Mouse (Mus musculus) hindbrain, embryonic 15.5 days (tissue): Measurements from ENCODE around the gene Plekhm1. TPM values are rescaled to one million over a fixed set of nuclear protein-coding genes. Genes with fewer than 3 reads are reported as not detected.

Source experiments
- ATAC-seq: fragments of 200-750 bp; cut with Nextera tagmentation; 2 replicates; pipeline ENCODE4 v1.8.0; 2017; ENCODE audit warnings: low read depth, moderate number of reproducible peaks, moderate TSS enrichment; ENCODE audit not compliant: low FRiP score
- H3K27ac ChIP-seq: fragments of 300-500 bp; sonication (generic); replicated peaks from 2 replicates; pipeline ENCODE4 v1.5.1; 2015; ENCODE audit warnings: mild to moderate bottlenecking, inconsistent platforms
- H3K27me3 ChIP-seq: fragments of 300-500 bp; sonication (generic); 2 replicates; pipeline ENCODE4 v1.6.1; 2015; ENCODE audit warnings: control low read depth, inconsistent platforms
- H3K36me3 ChIP-seq: fragments of 300-500 bp; sonication (generic); 2 replicates; pipeline ENCODE4 v1.6.1; 2015; ENCODE audit warnings: control low read depth, inconsistent platforms
- H3K4me1 ChIP-seq: fragments of 300-500 bp; sonication (generic); replicated peaks from 2 replicates; pipeline ENCODE4 v1.6.1; 2015; ENCODE audit warnings: control low read depth, inconsistent platforms
- H3K4me2 ChIP-seq: fragments of 300-500 bp; sonication (generic); 2 replicates; pipeline ENCODE4 v1.6.1; 2015; ENCODE audit warnings: moderate library complexity, mild to moderate bottlenecking, inconsistent platforms
- H3K4me3 ChIP-seq: fragments of 300-500 bp; sonication (generic); 2 replicates; pipeline ENCODE4 v1.5.1; 2015; ENCODE audit warnings: mild to moderate bottlenecking, inconsistent platforms
- H3K9ac ChIP-seq: fragments of 300-500 bp; sonication (generic); 2 replicates; pipeline ENCODE4 v1.6.1; 2015; ENCODE audit warnings: inconsistent platforms
- H3K9me3 ChIP-seq: fragments of 300-500 bp; sonication (generic); 2 replicates; pipeline ENCODE4 v1.6.1; 2016; ENCODE audit warnings: control low read depth, inconsistent platforms
- WGBS: fragments of 180-500 bp; shearing (Covaris S2); methylation state at CpG from one replicate; pipeline ENCODE4 v1.1.7; 2015; 5-methylcytosine and 5-hydroxymethylcytosine counted together
- polyA plus RNA-seq: library from polyadenylated mRNA; unstranded; fragments of >200 nt; fragmentation: Nextera tagmentation; extraction: Ambion mirVana; gene quantifications from 2 replicates; pipeline ENCODE4 v1.2.1, GENCODE M21; 2015

The Plekhm1 gene
- polyA plus RNA-seq, 1 experiment from 2014 or later = 10.0 TPM

GRCm38 (mm10) chr11:103387870-103388526 lies 24.5 kb downstream of the Plekhm1 start:
- Histone ChIP-seq H3K4me1 (no peaks in the 10 kb centered on the region), H3K27me3 (no peaks in the 10 kb centered on the region), H3K9ac (no peak overlapping the region), H3K27ac (no peak overlapping the region), H3K9me3 (no peaks in the 10 kb centered on the region), H3K4me2 (no peak overlapping the region), H3K36me3 (peaks cover 16% of the 10 kb centered on the region), H3K4me3 (no peak overlapping the region)
- no peak for ATAC-seq
- 80% methylated on average over 7 of the region's 7 CpGs for WGBS

GRCm38 (mm10) chr11:103386827-103387226 lies 25.7 kb downstream of the Plekhm1 start:
- no peak overlapping the region for H3K4me2 ChIP-seq
- H3K4me1 ChIP-seq = no peaks in the 10 kb centered on the region
- H3K4me3 ChIP-seq = no peak overlapping the region
- WGBS = 92% methylated on average over 9 of the region's 9 CpGs
- no peak overlapping the region for H3K9ac ChIP-seq
- no peak for ATAC-seq
- peaks cover 14% of the 10 kb centered on the region; the same call in 1 of the 2 replicates for H3K36me3 ChIP-seq
- H3K9me3 ChIP-seq = no peaks in the 10 kb centered on the region
- H3K27ac ChIP-seq = no peak overlapping the region
- H3K27me3 ChIP-seq = no peaks in the 10 kb centered on the region

DNA sequence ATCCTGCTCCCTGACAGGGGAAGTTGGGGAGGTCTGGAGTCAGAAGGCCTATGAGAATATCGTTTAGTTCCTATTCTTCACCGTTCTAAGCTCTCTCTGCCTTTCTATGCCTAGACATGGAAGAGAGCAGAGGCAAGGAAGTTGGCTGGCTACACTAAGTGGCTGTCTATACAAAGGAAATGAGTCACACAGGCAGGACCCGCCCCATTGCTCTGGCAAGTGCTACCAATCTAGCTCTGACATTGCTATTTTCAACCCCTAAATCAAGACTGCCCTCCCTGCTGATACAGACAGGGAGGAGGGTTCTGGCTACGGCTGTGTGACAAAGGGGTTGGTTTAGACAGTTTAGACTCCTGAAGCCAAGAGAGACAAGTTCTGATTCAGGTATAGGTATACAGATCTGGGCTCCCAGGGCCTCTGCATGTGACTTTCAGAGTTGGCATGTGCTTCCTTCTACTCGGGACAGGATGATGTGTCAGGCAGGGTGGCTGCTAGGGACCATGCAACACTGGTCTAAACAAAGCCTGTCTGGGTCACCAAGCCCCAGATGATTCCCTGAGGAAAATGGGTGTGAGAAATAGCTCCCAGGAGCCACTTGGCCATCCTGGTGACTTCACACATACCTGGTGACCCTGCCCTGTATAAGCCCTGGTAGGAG lies 30.4 kb downstream of the Plekhm1 start:
- no peaks in the 10 kb centered on the region for H3K27me3 ChIP-seq
- 85% methylated on average over 5 of the region's 5 CpGs for WGBS
- peaks cover 24% of the 10 kb centered on the region for H3K36me3 ChIP-seq

DNA sequence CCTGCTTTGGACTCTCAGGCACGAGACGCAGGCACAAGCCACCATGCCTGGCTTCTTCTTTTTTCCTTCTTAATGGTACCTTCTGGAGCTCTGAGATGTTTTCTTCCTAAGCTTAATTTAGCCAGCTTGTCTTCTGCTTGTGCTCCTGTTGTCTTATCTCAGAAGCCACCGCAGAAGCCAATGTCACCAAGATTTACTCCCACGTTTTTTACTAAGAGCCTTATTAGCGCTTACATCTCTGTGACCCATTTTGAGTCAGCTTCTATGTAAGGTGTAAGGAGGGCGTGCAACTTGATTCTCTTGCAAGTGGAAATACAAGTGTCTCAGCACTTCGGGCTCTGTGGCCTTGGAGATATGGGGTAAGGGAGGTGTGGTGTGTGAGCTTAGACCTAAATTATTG lies 31.0 kb downstream of the Plekhm1 start:
- Histone ChIP-seq H3K36me3 (peaks cover 30% of the 10 kb centered on the region), H3K27me3 (no peaks in the 10 kb centered on the region), H3K27ac (no peak overlapping the region), H3K9me3 (no peaks in the 10 kb centered on the region), H3K9ac (no peak overlapping the region), H3K4me3 (no peak overlapping the region), H3K4me1 (no peaks in the 10 kb centered on the region), H3K4me2 (no peak overlapping the region)
- ATAC-seq = no peak
- WGBS = 96% methylated on average over 7 of the region's 7 CpGs

More for the DNA sequence above, 30.4 kb downstream of the Plekhm1 start:
- no peak for ATAC-seq
- no peak overlapping the region for H3K27ac ChIP-seq
- no peaks in the 10 kb centered on the region for H3K4me1 ChIP-seq
- no peaks in the 10 kb centered on the region for H3K9me3 ChIP-seq
- H3K9ac ChIP-seq = no peak overlapping the region
- no peak overlapping the region for H3K4me2 ChIP-seq
- H3K4me3 ChIP-seq = no peak overlapping the region

GRCm38 (mm10) chr11:103380460-103380859 lies 32.0 kb downstream of the Plekhm1 start:
- Histone ChIP-seq H3K27ac (no peak overlapping the region), H3K27me3 (no peaks in the 10 kb centered on the region), H3K9me3 (no peaks in the 10 kb centered on the region), H3K4me1 (no peaks in the 10 kb centered on the region), H3K36me3 (peaks cover 28% of the 10 kb centered on the region), H3K9ac (no peak overlapping the region), H3K4me3 (no peak overlapping the region), H3K4me2 (no peak overlapping the region)
- no peak for ATAC-seq
- 95% methylated on average over 5 of the region's 5 CpGs for WGBS

- 95% methylated on average over 6 of the region's 6 CpGs for WGBS
- Histone ChIP-seq H3K4me2 (no peak overlapping the region), H3K36me3 (peaks cover 36% of the 10 kb centered on the region)
Measured at GRCm38 (mm10) chr11:103378341-103378740, 34.1 kb downstream of the Plekhm1 start.

GRCm38 (mm10) chr11:103375772-103376171 lies 36.7 kb downstream of the Plekhm1 start:
- no peak for ATAC-seq
- H3K9ac ChIP-seq = no peak overlapping the region
- 85% methylated on average over 5 of the region's 5 CpGs for WGBS
- H3K4me3 ChIP-seq = no peak overlapping the region
- H3K4me1 ChIP-seq = peaks cover 7% of the 10 kb centered on the region; the same call in 1 of the 2 replicates
- H3K4me2 ChIP-seq = no peak overlapping the region
- no peaks in the 10 kb centered on the region for H3K27me3 ChIP-seq
- H3K9me3 ChIP-seq = no peaks in the 10 kb centered on the region
- peaks cover 41% of the 10 kb centered on the region for H3K36me3 ChIP-seq
- no peak overlapping the region for H3K27ac ChIP-seq

More at GRCm38 (mm10) chr11:103378341-103378740, 34.1 kb downstream of the Plekhm1 start:
- Histone ChIP-seq H3K4me1 (no peaks in the 10 kb centered on the region), H3K27ac (no peak overlapping the region), H3K27me3 (no peaks in the 10 kb centered on the region), H3K9me3 (no peaks in the 10 kb centered on the region), H3K4me3 (no peak overlapping the region), H3K9ac (no peak overlapping the region)
- ATAC-seq = no peak

- Histone ChIP-seq H3K4me3 (no peak overlapping the region), H3K9me3 (no peaks in the 10 kb centered on the region), H3K36me3 (peaks cover 41% of the 10 kb centered on the region), H3K27ac (no peak overlapping the region), H3K27me3 (no peaks in the 10 kb centered on the region), H3K4me1 (peaks cover 7% of the 10 kb centered on the region; the same call in 1 of the 2 replicates), H3K4me2 (no peak overlapping the region), H3K9ac (no peak overlapping the region)
- 78% methylated on average over 1 of the region's 1 CpGs for WGBS
- no peak for ATAC-seq
Measured at GRCm38 (mm10) chr11:103375258-103375657, 37.2 kb downstream of the Plekhm1 start.

- H3K27me3 ChIP-seq = no peaks in the 10 kb centered on the region
- H3K4me3 ChIP-seq = no peak overlapping the region
- H3K27ac ChIP-seq = no peak overlapping the region
- H3K9me3 ChIP-seq = no peaks in the 10 kb centered on the region
- 92% methylated on average over 9 of the region's 9 CpGs for WGBS
- H3K9ac ChIP-seq = no peak overlapping the region
- H3K4me1 ChIP-seq = peaks cover 7% of the 10 kb centered on the region; the same call in 1 of the 2 replicates
- H3K36me3 ChIP-seq = peaks cover 32% of the 10 kb centered on the region
- no peak overlapping the region for H3K4me2 ChIP-seq
- ATAC-seq = no peak
Measured at GRCm38 (mm10) chr11:103373922-103374321, 38.6 kb downstream of the Plekhm1 start.

DNA sequence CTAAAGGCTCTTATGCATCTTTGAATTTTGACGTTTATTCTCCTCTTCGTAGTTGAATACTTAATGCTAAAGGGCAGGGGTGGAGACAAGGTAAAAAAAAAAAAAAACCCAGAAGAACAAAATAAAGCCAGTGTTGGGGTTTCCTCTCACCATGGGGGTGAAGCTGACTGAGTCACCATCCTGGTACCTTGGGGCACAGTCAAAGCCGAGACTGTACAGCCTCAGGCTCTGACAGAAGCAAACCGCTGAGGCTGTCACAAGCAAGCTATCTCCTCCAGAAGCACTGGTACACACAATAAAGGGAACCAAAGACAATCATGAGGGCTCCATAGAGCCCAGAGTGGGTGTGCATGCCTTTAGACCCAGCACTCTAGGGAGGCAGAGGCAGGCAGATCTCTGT lies 39.9 kb downstream of the Plekhm1 start:
- Histone ChIP-seq H3K4me1 (peaks cover 7% of the 10 kb centered on the region; the same call in 1 of the 2 replicates), H3K9ac (no peak overlapping the region), H3K27ac (no peak overlapping the region), H3K27me3 (no peaks in the 10 kb centered on the region), H3K4me3 (no peak overlapping the region), H3K9me3 (no peaks in the 10 kb centered on the region), H3K4me2 (no peak overlapping the region), H3K36me3 (peaks cover 27% of the 10 kb centered on the region)
- no peak for ATAC-seq
- 89% methylated on average over 4 of the region's 4 CpGs for WGBS

GRCm38 (mm10) chr11:103372068-103372467 lies 40.4 kb downstream of the Plekhm1 start:
- Histone ChIP-seq H3K9me3 (no peaks in the 10 kb centered on the region), H3K9ac (no peak overlapping the region), H3K27me3 (no peaks in the 10 kb centered on the region), H3K36me3 (peaks cover 24% of the 10 kb centered on the region), H3K27ac (no peak overlapping the region), H3K4me3 (no peak overlapping the region), H3K4me1 (peaks cover 7% of the 10 kb centered on the region; the same call in 1 of the 2 replicates), H3K4me2 (no peak overlapping the region)
- no peak for ATAC-seq
- WGBS = 54% methylated on average over 3 of the region's 3 CpGs

DNA sequence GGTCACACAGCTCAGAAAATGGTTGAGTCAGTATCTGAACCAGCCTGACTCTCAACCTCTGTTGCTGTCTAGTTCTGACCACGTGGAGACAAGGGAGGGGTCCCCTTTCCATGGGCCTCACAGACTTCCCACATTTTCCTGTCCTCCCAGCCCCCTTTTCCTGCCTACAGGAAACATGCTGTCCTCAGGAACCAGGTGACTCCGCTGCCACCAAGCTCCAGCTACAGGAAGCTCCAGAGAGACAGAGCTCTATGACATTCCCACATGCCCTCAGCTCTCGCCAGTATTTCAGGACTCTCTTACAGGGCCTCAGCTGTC lies 41.3 kb downstream of the Plekhm1 start:
- 87% methylated on average over 3 of the region's 3 CpGs for WGBS
- Histone ChIP-seq H3K4me2 (no peak overlapping the region), H3K4me3 (no peak overlapping the region), H3K9me3 (no peaks in the 10 kb centered on the region), H3K27ac (no peak overlapping the region), H3K27me3 (no peaks in the 10 kb centered on the region), H3K36me3 (peaks cover 18% of the 10 kb centered on the region), H3K4me1 (peaks cover 7% of the 10 kb centered on the region; the same call in 1 of the 2 replicates), H3K9ac (no peak overlapping the region)
- ATAC-seq = no peak
